Mouse (Mus musculus): ENCODE results near the gene Gm10375. TPM values are rescaled to one million over a fixed set of nuclear protein-coding genes. Genes with fewer than 3 reads are reported as not detected.
"Not testable (repeated sequence)": the region's sequence is repeated elsewhere in the genome, so short reads cannot be mapped to it uniquely, and the experiment has no call there.

Gene Gm10375
- polyA plus RNA-seq (2016; fragmentation: Nextera tagmentation; extraction: Ambion mirVana) = not detected in 2 replicates

DNA sequence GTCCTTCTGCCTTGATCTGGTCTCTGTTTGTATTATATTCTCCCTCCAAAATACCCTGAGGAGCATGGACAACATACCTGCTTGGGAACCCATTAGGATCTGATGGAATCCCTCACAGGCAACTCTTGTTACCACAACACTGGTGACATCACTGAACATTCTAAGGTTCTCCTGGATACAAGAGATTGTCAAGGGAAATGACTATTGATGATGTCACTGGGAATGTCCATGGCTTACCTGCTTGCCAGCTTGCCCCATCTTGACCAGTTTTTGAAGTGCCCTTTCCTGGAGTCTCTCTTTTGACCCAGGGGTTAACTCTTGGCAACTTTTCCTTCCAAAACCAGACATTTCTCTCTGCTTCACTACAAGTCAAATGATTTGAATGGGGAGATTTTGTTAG, at the start of gene Gm10375:
Gene Gm10375 (minus strand): TSS at position 101 of the 400 bp plus-strand sequence.
- DNase-seq (ENCODE audit: low spot score); H3K9me3 ChIP-seq; H3K4me1 ChIP-seq; H3K4me3 ChIP-seq; H3K27me3 ChIP-seq (ENCODE audit: insufficient read depth, poor library complexity, severe bottlenecking); H3K27ac ChIP-seq; H3K36me3 ChIP-seq: not testable (repeated sequence)

GRCm38 (mm10) chr14:43579046-43579445, 28.8 kb downstream of the Gm10375 start, which contains the start of gene Gm17654:
Gene Gm17654, minus strand, starts transcription at chr14:43579146.
- not testable (repeated sequence) for H3K27me3 ChIP-seq (ENCODE audit: insufficient read depth, poor library complexity, severe bottlenecking)

GRCm38 (mm10) chr14:43577969-43578368, 29.8 kb downstream of the Gm10375 start:
- not testable (repeated sequence) for H3K4me3 ChIP-seq; H3K36me3 ChIP-seq; H3K4me1 ChIP-seq; H3K27ac ChIP-seq; DNase-seq (ENCODE audit: low spot score); H3K27me3 ChIP-seq (ENCODE audit: insufficient read depth, poor library complexity, severe bottlenecking); H3K9me3 ChIP-seq
- WGBS = 82% methylated on average over 4 of the region's 4 CpGs

More at GRCm38 (mm10) chr14:43579046-43579445, 28.8 kb downstream of the Gm10375 start, which contains the start of gene Gm17654:
- H3K4me1 ChIP-seq; H3K4me3 ChIP-seq; H3K9me3 ChIP-seq; H3K36me3 ChIP-seq; H3K27ac ChIP-seq; DNase-seq (ENCODE audit: low spot score): not testable (repeated sequence)
- whole genome bisulfite sequencing = 76% methylated on average over 1 of the region's 2 CpGs

Other genes with a start within 250 kb of the Gm10375 start
- gene Gm8138, start 191.7 kb downstream of the Gm10375 start, polyA plus RNA-seq (2016; fragmentation: Nextera tagmentation; extraction: Ambion mirVana) = not detected in 2 replicates
- not detected in 2 replicates for gene Gm5799, start 64.4 kb downstream of the Gm10375 start, polyA plus RNA-seq (2016; fragmentation: Nextera tagmentation; extraction: Ambion mirVana)
- not detected in 2 replicates for gene Gm17654, start 28.9 kb downstream of the Gm10375 start, polyA plus RNA-seq (2016; fragmentation: Nextera tagmentation; extraction: Ambion mirVana)
- not detected in 2 replicates for gene Gm8165, start 69.2 kb upstream of the Gm10375 start, polyA plus RNA-seq (2016; fragmentation: Nextera tagmentation; extraction: Ambion mirVana)
- 0.42 and 0.90 TPM in 2 replicates for gene Gm7324, start 89.8 kb upstream of the Gm10375 start, polyA plus RNA-seq (2016; fragmentation: Nextera tagmentation; extraction: Ambion mirVana)
- gene Gm16506, start 119.5 kb upstream of the Gm10375 start, polyA plus RNA-seq (2016; fragmentation: Nextera tagmentation; extraction: Ambion mirVana) = not detected in 2 replicates
- gene Gm6526, start 139.9 kb upstream of the Gm10375 start, polyA plus RNA-seq (2016; fragmentation: Nextera tagmentation; extraction: Ambion mirVana) = 0.11 and 0.16 TPM in 2 replicates
- gene Gm8180, start 176.7 kb upstream of the Gm10375 start, polyA plus RNA-seq (2016; fragmentation: Nextera tagmentation; extraction: Ambion mirVana) = not detected in 2 replicates

Measured in heart, embryonic 10.5 days (tissue).